Mouse (Mus musculus) liver, embryonic 13.5 days (tissue): ENCODE measurements at regions not wholly inside any gene's neighbourhood (a gene's known extent, or its start where the extent isn't known, plus 50 kb on each side); places are given as distances from the start of the nearest gene placed in this dataset.
A peak's percentile ranks its signal among the peaks of the same experiment; 100 is the strongest.

Experiments
- ATAC-seq: fragments of 200-750 bp; cut with Nextera tagmentation; 2 replicates; pipeline ENCODE4 v1.8.0; 2017; ENCODE audit warnings: low read depth, mild to moderate bottlenecking, moderate number of reproducible peaks, moderate library complexity
- DNase-seq: peaks from one replicate; pipeline ENCODE4 v3.0.0; 2022
- H3K27ac ChIP-seq: fragments of 300-500 bp; sonication (generic); 2 replicates; pipeline ENCODE4 v1.5.1; 2015; ENCODE audit warnings: moderate library complexity, mild to moderate bottlenecking, inconsistent platforms
- H3K27me3 ChIP-seq: fragments of 300-500 bp; sonication (generic); 2 replicates; pipeline ENCODE4 v1.6.1; 2015; ENCODE audit warnings: mild to moderate bottlenecking, inconsistent platforms
- H3K36me3 ChIP-seq: fragments of 300-500 bp; sonication (generic); 2 replicates; pipeline ENCODE4 v1.6.1; 2015; ENCODE audit warnings: mild to moderate bottlenecking, inconsistent platforms
- H3K4me1 ChIP-seq: fragments of 300-500 bp; sonication (generic); replicated peaks from 2 replicates; pipeline ENCODE4 v1.6.1; 2015; ENCODE audit warnings: inconsistent platforms
- H3K4me2 ChIP-seq: fragments of 300-500 bp; sonication (generic); 2 replicates; pipeline ENCODE4 v1.6.1; 2015; ENCODE audit warnings: inconsistent platforms, mild to moderate bottlenecking, moderate library complexity
- H3K4me3 ChIP-seq: fragments of 300-500 bp; sonication (generic); replicated peaks from 2 replicates; pipeline ENCODE4 v1.5.1; 2015; ENCODE audit warnings: mild to moderate bottlenecking, inconsistent platforms
- H3K9ac ChIP-seq: fragments of 300-500 bp; sonication (generic); 2 replicates; pipeline ENCODE4 v1.6.1; 2015; ENCODE audit warnings: mild to moderate bottlenecking, inconsistent platforms
- H3K9me3 ChIP-seq: fragments of 300-500 bp; sonication (generic); replicated peaks from 2 replicates; pipeline ENCODE4 v1.6.1; 2016; ENCODE audit warnings: inconsistent platforms
- WGBS: fragments of 180-500 bp; shearing (Covaris S2); methylation state at CpG from one replicate; pipeline ENCODE4 v1.1.7; 2015; ENCODE audit not compliant: insufficient replicate concordance; 5-methylcytosine and 5-hydroxymethylcytosine counted together

DNA sequence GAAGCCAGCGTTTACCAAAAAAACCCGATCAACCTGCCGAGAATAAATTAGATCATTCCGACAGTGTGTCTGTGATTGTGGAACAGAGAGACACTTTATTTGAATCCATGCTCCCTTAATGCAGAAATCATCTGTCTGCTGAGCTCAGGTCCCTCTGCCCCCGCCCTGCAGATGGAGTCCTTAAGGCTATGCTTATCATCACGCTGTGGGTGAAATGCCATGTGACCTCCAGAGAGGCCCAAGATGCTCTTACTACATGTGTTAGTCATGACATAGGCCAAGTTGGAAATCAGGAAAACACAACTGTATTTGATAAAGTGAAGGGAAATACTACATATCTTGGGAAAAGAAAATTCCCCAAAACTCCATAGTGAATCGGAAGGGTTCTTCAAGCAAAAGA is 206.8 kb upstream of the Pfn2 start:
- Histone ChIP-seq H3K4me3 (no peak overlapping the region), H3K9ac (no peak overlapping the region), H3K4me1 (peaks cover 30% of the 10 kb centered on the region), H3K27me3 (no peaks in the 10 kb centered on the region), H3K9me3 (no peaks in the 10 kb centered on the region), H3K27ac (no peak overlapping the region), H3K36me3 (no peaks in the 10 kb centered on the region), H3K4me2 (no peak overlapping the region)
- peak; percentile 64 for ATAC-seq
- no peak for DNase-seq
- 66% methylated on average over 7 of the region's 7 CpGs for WGBS

DNA sequence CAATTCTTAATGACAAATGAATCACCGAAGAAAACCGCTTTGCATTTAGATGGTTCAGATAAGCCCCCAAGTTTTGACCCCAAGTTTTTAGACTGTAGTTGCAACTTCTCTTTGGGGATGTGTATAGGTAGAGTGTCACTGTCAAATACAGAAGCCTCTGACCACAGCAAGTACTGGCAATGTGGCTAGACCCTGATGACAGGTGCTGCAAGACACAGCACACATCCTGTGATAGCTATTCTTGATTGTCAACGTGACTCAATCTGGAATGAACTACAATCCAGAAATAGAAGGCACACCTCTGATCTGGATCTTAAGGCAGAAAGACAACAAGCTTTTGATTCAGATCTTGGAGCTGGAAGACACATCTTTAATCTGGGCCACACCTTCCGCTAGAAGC is 207.3 kb upstream of the Pfn2 start:
- H3K4me2 ChIP-seq, result no peak overlapping the region
- H3K4me3 ChIP-seq, result no peak overlapping the region
- H3K27ac ChIP-seq, result no peak overlapping the region
- H3K27me3 ChIP-seq, result no peaks in the 10 kb centered on the region
- ATAC-seq (no peak), DNase-seq (no peak)
- H3K9ac ChIP-seq, result no peak overlapping the region
- peaks cover 30% of the 10 kb centered on the region for H3K4me1 ChIP-seq
- 76% methylated on average over 4 of the region's 4 CpGs for WGBS
- H3K9me3 ChIP-seq, result no peaks in the 10 kb centered on the region
- no peaks in the 10 kb centered on the region for H3K36me3 ChIP-seq

DNA sequence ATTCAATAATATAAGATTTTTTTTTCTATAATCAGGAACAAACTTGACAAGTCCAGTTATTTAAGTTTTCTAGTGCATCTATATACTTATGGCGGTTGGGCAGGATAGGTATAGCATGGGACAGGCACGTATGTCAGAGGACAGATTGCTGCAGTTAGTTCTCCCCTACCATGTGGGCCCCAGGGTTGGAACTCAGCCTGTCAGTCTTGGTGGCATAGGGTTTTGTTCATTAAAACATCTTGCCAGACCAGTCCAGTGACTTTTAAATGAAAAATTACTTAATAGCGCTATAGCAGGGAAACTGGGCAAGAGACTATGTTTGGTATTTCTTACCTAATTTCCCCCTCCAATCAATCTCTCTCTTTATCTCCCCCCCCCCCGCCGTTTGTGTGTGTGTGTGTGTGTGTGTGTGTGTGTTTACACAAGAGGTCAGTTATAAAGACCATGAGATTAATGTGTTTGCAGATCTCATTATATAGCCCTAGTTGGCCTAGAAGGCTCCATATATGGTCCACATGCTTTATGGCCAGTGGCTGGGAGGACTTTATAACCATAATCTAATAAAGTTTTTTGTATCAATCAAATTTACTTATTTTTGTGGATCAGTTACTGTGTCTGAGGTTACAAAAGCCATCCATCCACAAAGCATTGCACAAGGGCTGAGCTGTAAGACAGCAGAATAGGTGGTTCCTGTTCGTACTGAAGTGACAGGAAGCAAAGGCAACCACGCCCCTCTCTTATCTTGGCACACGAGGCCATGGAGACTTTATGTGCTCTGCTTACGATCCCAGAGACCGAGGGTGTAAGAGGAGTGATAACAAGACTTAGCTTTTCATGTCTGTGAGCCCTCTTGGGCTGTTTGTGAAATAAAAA is 208.5 kb upstream of the Pfn2 start:
- Histone ChIP-seq H3K27ac (peak overlapping the region; percentile 81), H3K4me2 (peak overlapping the region; percentile 38), H3K9ac (no peak overlapping the region), H3K36me3 (no peaks in the 10 kb centered on the region), H3K9me3 (no peaks in the 10 kb centered on the region), H3K4me3 (no peak overlapping the region), H3K4me1 (peaks cover 30% of the 10 kb centered on the region), H3K27me3 (no peaks in the 10 kb centered on the region)
- 27% methylated on average over 10 of the region's 10 CpGs for WGBS
- peak; percentile 68 for DNase-seq
- ATAC-seq, result peak; percentile 98

DNA sequence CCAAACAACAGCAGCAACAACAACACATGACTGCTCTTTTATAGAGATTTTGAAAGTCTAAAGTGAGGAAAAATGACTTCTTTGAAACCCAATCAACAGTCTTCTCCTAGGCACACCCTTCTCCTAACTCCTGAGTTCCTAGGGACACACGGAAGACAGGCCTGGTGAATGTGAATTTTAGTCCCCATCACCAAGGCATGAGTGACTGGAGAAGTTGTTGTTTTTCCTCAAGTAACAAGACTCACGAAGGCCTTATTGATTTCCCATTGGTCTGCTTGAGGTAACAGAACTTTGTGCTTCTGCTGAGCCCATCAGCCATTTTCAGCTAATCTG is 209.2 kb upstream of the Pfn2 start:
- ATAC-seq (peak; percentile 30), DNase-seq (no peak)
- Histone ChIP-seq H3K27me3 (no peaks in the 10 kb centered on the region), H3K9ac (no peak overlapping the region), H3K27ac (peak overlapping the region; percentile 81), H3K4me1 (peaks cover 30% of the 10 kb centered on the region), H3K4me3 (no peak overlapping the region), H3K9me3 (no peaks in the 10 kb centered on the region), H3K36me3 (no peaks in the 10 kb centered on the region), H3K4me2 (peak overlapping the region; percentile 38)
- 56% methylated on average over 2 of the region's 2 CpGs for WGBS

DNA sequence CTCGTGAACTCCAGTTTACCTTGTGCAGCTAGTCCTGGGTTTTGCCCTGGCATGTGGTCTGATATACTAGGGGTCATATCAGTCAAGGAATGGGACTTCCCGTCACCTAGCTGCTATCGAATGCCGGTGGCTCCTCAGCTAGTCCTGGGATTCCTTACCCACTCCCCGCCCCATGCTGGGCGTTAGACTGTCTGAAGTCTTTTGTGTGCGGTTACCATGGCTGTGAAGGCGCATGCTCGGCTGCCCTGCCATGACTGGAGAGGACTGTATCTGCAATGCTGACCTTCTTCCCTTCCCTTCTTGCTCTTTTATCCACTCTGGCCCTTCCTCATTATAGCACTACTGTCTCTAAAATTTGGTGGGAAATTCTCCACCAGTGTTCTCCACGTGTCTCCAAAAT is 210.3 kb upstream of the Pfn2 start:
- 76% methylated on average over 10 of the region's 10 CpGs for WGBS
- Histone ChIP-seq H3K27ac (no peak overlapping the region), H3K9ac (no peak overlapping the region), H3K27me3 (no peaks in the 10 kb centered on the region), H3K4me3 (no peak overlapping the region), H3K36me3 (no peaks in the 10 kb centered on the region), H3K4me2 (no peak overlapping the region), H3K4me1 (peaks cover 30% of the 10 kb centered on the region), H3K9me3 (no peaks in the 10 kb centered on the region)
- DNase-seq (no peak), ATAC-seq (no peak)

DNA sequence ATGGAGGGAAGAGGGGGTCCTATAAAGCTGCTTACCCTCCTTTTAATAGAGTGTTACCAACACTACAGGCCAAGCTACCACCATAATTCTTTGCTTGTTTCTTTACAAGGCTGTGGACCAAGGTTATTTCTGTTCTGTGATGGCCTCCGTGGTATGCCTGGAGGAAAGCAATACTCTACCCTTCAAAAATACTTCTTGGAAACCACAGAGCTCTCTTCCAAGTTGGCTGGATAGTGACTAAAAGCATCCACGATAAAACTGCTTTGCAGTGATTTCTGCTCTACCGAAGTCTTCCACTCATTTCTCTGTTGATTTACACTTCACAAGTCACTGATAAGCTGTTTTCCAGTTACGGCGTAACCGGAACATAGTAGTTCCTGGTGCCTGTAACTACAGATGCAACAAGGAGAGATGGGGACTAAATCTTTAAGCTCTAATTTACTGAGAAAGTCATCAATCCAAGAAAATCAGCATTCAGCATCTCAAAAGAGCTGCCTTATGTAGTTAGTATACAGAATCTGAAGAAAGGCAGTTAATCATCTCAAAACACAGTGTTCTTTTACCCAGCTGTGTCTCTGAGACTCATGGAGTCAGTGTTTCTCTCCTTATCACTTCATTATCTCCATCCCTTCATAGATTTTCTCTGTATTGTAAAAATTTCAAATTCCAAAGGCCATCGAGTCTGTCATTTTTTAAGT is 216.1 kb upstream of the Pfn2 start:
- 68% methylated on average over 7 of the region's 7 CpGs for WGBS
- Histone ChIP-seq H3K9ac (no peak overlapping the region), H3K9me3 (no peaks in the 10 kb centered on the region), H3K27me3 (no peaks in the 10 kb centered on the region), H3K4me2 (no peak overlapping the region), H3K4me3 (no peak overlapping the region), H3K36me3 (no peaks in the 10 kb centered on the region), H3K4me1 (no peaks in the 10 kb centered on the region), H3K27ac (no peak overlapping the region)
- ATAC-seq, result no peak
- no peak for DNase-seq

DNA sequence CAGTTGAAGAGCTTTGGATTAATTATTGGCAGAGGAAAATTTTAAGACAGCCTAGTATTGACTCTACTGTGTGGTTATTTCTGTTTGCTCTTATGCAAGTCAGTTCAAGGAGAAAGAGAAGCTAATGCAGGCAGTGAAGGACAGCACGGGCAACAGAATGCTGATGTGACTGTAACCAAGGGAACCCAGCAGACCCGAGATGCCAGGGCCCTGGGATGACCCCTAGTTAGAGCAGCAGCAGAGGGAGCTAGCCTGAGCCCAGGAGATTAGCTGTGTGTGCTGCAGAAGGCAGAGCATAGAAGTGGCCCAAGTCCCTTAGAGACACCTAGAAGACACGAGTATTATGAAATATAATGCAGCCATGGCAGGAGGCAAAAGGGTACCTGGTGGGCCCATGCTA is 223.7 kb upstream of the Pfn2 start:
- Histone ChIP-seq H3K4me1 (no peaks in the 10 kb centered on the region), H3K9me3 (no peaks in the 10 kb centered on the region), H3K27me3 (no peaks in the 10 kb centered on the region), H3K4me3 (no peak overlapping the region), H3K36me3 (no peaks in the 10 kb centered on the region), H3K27ac (no peak overlapping the region), H3K9ac (no peak overlapping the region), H3K4me2 (no peak overlapping the region)
- DNase-seq (no peak), ATAC-seq (no peak)
- WGBS, result 40% methylated on average over 3 of the region's 3 CpGs

DNA sequence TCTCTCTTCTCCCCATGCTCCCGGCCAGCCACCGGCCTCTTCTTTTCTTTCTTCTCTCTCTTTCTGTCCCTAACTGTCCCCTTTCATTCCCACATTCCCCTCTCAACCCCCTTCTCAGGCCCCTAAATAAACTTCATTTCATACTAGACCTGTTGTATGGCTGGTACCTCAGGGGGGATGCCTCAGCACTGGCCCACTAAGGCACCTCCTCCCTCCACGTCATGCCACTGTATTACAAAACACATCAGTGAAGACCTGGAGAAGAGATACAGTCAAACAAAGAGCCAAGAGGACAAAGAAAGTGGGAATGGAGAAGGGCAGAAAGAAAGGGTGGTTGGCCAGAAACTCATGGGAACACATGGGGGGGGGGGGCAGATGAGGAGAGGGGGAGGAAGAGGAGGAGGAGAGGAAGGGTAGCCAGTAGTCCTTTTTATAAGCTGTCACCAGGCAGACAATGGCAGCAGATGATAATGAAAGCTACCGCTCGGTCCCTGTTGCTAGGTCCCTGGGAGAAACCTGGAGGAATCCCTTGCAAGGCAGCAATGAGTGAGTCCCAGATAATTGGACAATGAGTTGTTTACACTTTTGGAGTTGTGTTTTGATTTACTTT is 224.5 kb upstream of the Pfn2 start:
- no peaks in the 10 kb centered on the region for H3K9me3 ChIP-seq
- H3K4me1 ChIP-seq, result no peaks in the 10 kb centered on the region
- no peak overlapping the region for H3K4me3 ChIP-seq
- H3K4me2 ChIP-seq, result no peak overlapping the region
- H3K27ac ChIP-seq, result no peak overlapping the region
- no peak for DNase-seq
- no peaks in the 10 kb centered on the region for H3K27me3 ChIP-seq
- no peak for ATAC-seq
- H3K36me3 ChIP-seq, result no peaks in the 10 kb centered on the region
- 73% methylated on average over 5 of the region's 5 CpGs for WGBS
- H3K9ac ChIP-seq, result no peak overlapping the region

DNA sequence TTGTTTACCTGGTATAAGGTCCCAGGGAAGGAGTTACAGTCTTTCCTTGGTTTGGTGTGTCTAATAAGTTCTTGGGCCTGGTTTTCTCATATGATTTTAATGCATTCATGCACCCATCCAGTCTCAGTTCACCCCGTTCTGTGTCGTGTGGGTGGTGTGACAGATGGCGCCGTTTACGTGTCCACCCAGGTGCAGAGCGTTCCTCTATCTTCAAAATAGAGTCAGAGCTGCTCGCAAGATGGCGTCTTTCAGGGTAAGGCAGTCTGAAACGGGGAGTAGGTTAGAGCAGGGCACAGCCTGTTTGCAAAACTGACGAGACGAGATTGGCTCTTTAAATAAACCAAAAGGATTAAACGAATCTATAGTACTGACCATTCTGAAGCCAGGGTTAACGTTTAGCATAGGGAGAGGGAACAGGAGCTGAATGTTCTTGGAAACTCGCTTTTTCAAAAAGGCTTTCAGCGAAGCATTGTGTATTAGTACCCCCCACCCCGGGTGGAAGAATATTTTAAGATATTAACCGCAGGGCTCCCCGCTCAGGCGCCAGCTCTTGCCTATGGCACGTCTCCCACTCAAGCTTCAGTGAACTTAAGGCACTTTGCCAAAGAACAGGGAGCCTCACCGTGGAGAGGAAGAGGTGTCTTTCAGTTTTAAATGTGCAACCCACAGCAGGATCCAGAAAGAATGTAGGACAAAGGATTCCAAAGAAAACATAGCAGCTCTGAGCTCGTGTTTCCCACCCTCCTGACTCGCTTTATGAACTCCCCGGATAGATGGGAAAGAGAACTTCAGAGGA is 241.7 kb upstream of the Pfn2 start:
- Histone ChIP-seq H3K4me2 (no peak overlapping the region), H3K9ac (no peak overlapping the region), H3K27ac (no peak overlapping the region), H3K4me1 (no peaks in the 10 kb centered on the region), H3K36me3 (no peaks in the 10 kb centered on the region), H3K4me3 (no peak overlapping the region), H3K9me3 (no peaks in the 10 kb centered on the region), H3K27me3 (no peaks in the 10 kb centered on the region)
- ATAC-seq (no peak), DNase-seq (no peak)
- 76% methylated on average over 24 of the region's 24 CpGs for WGBS

DNA sequence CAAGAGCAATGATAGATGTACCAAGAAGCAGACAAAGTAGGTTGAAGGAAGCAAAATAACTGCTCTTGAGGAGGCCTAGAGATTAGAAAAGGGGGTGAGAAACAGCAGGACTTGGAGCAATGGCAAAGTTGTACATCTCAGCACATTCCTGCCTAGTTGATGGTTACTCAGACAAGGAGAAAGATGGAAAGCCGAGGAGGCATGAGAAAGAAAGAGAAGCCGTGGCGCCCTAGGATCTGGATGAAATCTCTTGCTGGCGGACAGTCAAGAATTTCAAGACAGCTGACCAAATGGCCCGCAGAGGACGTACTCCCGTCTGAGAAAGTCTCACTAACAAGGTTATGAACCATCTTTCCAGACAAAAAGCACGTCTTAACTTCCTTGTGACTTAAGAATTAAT is 242.5 kb upstream of the Pfn2 start:
- Histone ChIP-seq H3K9me3 (no peaks in the 10 kb centered on the region), H3K9ac (no peak overlapping the region), H3K4me2 (no peak overlapping the region), H3K4me3 (no peak overlapping the region), H3K27ac (no peak overlapping the region), H3K4me1 (no peaks in the 10 kb centered on the region), H3K36me3 (no peaks in the 10 kb centered on the region), H3K27me3 (no peaks in the 10 kb centered on the region)
- ATAC-seq (no peak), DNase-seq (no peak)
- WGBS, result 69% methylated on average over 8 of the region's 8 CpGs

DNA sequence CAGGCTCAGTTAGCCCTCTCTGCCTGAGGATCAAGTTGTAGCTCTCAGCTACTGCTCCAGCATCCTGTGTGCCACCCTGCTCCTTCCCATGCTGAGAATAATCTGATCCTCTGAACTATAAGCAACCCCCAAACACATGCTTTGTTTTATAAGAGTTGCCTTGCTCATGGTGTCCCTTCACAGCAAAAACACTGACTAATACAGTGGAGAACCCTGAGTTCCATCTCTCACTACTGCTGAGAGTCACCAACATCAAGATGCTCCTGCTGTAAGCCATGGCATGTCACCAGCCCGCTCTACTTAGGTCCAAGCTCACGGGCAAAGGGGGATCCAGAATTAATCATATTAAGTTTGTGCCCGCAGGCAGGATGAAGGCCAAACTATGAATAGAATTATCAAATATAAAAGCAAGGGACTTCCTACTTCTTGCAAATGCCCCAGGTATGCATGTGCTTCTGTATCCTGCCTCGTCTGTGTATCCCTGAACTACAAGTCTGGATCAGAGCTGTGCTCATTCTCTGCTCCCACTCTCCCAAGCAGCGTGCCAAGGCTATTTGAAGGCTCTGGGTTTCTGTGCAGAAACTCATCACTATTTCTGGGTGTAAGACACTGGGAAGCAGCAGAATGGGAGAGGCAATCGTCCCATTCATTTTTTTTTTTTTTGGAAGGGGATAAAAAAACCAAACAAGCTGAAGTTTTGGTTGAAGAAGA is 243.7 kb upstream of the Pfn2 start:
- Histone ChIP-seq H3K27ac (no peak overlapping the region), H3K36me3 (no peaks in the 10 kb centered on the region), H3K9me3 (no peaks in the 10 kb centered on the region), H3K4me3 (no peak overlapping the region), H3K4me2 (no peak overlapping the region), H3K27me3 (no peaks in the 10 kb centered on the region), H3K9ac (no peak overlapping the region), H3K4me1 (no peaks in the 10 kb centered on the region)
- ATAC-seq (no peak), DNase-seq (no peak)
- 68% methylated on average over 6 of the region's 6 CpGs for WGBS
